Mouse (Mus musculus): ENCODE results near the gene Olfr305. TPM values are rescaled to one million over a fixed set of nuclear protein-coding genes. Genes with fewer than 3 reads are reported as not detected.

Olfr305 gene
- polyA plus RNA-seq (2014; fragmentation: Illumina TruSeq; extraction: RNeasy Lipid Tissue Mini Kit (QIAGEN cat#74804); ENCODE audit: low read depth, low replicate concordance) = not detected

GRCm38 (mm10) chr7:86366828-86367227 is at the start of gene Olfr305:
Olfr305 (minus strand) TSS chr7:86366928.

DNA sequence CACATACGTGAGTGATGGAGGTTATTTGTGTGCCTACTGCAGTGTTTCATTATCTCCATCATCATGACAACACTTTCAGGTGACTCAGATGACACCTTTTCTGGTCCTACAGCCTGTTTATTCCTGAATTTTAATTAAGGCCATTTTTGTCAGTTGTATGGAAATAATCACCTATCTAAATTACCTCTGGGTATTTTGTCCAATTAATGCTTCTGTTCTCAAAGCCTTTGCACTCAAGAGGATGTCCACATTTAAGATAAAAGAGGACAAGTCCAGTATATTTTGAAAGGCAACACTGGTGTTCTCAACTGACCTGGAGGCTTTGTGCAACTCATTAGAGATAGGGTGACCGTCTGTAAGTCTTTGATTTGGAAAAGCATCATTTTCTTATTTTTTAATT is 36.8 kb upstream of the Olfr305 start, which contains the start of gene Olfr301:
Olfr301 (plus strand) TSS at position 301 of the 400 bp plus-strand sequence.

DNA sequence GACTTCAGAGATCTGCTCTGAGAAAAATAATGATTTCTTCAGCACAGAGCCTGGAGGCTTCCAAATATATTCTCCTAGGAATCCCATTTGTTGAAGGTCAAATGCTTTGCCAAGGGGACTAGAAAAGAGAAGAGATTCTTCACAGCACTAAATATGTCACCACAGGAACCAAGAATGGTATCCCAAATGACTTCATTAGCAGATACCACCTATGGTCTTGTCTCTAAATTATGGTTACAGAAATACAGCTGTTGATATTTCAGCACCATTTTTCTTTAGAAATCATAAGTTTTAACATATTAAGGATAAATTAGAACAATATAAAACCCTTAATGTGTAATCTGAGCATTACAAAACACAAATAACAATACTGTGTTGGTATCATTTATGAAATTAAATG is 31.0 kb upstream of the Olfr305 start, which contains the start of gene Olfr303:
Olfr303 (minus strand) TSS at position 101 of the 400 bp plus-strand sequence.

GRCm38 (mm10) chr7:86386558-86386957 is 19.8 kb upstream of the Olfr305 start, which contains the start of gene Olfr304:
Olfr304 (minus strand) TSS chr7:86386658.

DNA sequence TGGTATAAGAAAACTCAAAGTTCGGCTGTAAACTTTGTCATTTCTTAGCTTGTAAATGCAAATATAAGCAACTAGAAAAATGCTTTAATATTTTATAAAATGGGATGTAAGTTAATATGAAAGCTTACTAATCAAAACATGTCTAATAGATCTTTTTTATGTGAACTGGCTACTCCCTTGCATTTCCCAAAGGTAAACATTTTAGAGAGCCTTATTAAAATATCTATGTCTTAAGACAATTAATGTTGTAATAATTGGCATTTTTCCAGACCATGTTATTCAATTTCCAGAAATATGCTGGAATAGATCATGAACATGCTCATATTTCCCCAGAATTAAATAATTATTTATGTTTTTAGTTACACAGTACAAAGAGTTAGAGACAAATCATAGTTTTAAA is 29.2 kb downstream of the Olfr305 start, which contains the start of gene Olfr307:
Olfr307 (minus strand) TSS at position 101 of the 400 bp plus-strand sequence.

DNA sequence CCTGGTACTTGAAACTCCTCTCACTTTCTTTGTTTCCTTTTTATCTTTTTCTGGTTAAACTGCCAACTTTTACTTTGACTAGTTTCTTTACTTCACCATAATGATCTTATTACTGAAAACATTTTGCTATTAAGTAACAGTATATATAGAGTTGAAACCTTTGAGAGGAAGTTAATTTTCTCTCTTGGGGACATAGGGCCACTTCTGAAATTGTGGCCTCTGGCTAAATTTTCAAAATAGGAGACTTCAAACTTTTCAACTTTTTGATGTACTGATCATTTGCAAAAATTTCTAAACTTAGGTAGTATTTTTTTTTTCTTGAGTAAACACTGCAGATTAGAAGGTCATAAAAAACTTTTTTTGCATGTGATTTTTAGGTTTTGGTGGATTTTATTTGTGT is 41.2 kb downstream of the Olfr305 start, which contains the start of gene Olfr308:
Olfr308 (minus strand) TSS at position 101 of the 400 bp plus-strand sequence.

GRCm38 (mm10) chr7:86313608-86314007 is 53.1 kb downstream of the Olfr305 start, which contains the start of gene Olfr309:
Olfr309 (minus strand) TSS chr7:86313708.

Other genes starting within 250 kb of the Olfr305 start
- not detected for gene Vmn2r75, start 195.2 kb downstream of the Olfr305 start, polyA plus RNA-seq (2014; fragmentation: Illumina TruSeq; extraction: RNeasy Lipid Tissue Mini Kit (QIAGEN cat#74804); ENCODE audit: low read depth, low replicate concordance)
- gene Vmn2r76, start 120.6 kb downstream of the Olfr305 start, polyA plus RNA-seq (2014; fragmentation: Illumina TruSeq; extraction: RNeasy Lipid Tissue Mini Kit (QIAGEN cat#74804); ENCODE audit: low read depth, low replicate concordance) = not detected
- gene Olfr310, start 89.8 kb downstream of the Olfr305 start, polyA plus RNA-seq (2014; fragmentation: Illumina TruSeq; extraction: RNeasy Lipid Tissue Mini Kit (QIAGEN cat#74804); ENCODE audit: low read depth, low replicate concordance) = not detected
- gene Olfr309, start 53.2 kb downstream of the Olfr305 start, polyA plus RNA-seq (2014; fragmentation: Illumina TruSeq; extraction: RNeasy Lipid Tissue Mini Kit (QIAGEN cat#74804); ENCODE audit: low read depth, low replicate concordance) = not detected
- gene Olfr308, start 41.3 kb downstream of the Olfr305 start, polyA plus RNA-seq (2014; fragmentation: Illumina TruSeq; extraction: RNeasy Lipid Tissue Mini Kit (QIAGEN cat#74804); ENCODE audit: low read depth, low replicate concordance) = not detected
- not detected for gene Olfr307, start 29.3 kb downstream of the Olfr305 start, polyA plus RNA-seq (2014; fragmentation: Illumina TruSeq; extraction: RNeasy Lipid Tissue Mini Kit (QIAGEN cat#74804); ENCODE audit: low read depth, low replicate concordance)
- gene Olfr304, start 19.7 kb upstream of the Olfr305 start, polyA plus RNA-seq (2014; fragmentation: Illumina TruSeq; extraction: RNeasy Lipid Tissue Mini Kit (QIAGEN cat#74804); ENCODE audit: low read depth, low replicate concordance) = not detected
- not detected for gene Olfr303, start 30.9 kb upstream of the Olfr305 start, polyA plus RNA-seq (2014; fragmentation: Illumina TruSeq; extraction: RNeasy Lipid Tissue Mini Kit (QIAGEN cat#74804); ENCODE audit: low read depth, low replicate concordance)
- gene Olfr301, start 36.9 kb upstream of the Olfr305 start, polyA plus RNA-seq (2014; fragmentation: Illumina TruSeq; extraction: RNeasy Lipid Tissue Mini Kit (QIAGEN cat#74804); ENCODE audit: low read depth, low replicate concordance) = not detected
- gene Olfr299, start 93.0 kb upstream of the Olfr305 start, polyA plus RNA-seq (2014; fragmentation: Illumina TruSeq; extraction: RNeasy Lipid Tissue Mini Kit (QIAGEN cat#74804); ENCODE audit: low read depth, low replicate concordance) = not detected
- not detected for gene Olfr298, start 125.6 kb upstream of the Olfr305 start, polyA plus RNA-seq (2014; fragmentation: Illumina TruSeq; extraction: RNeasy Lipid Tissue Mini Kit (QIAGEN cat#74804); ENCODE audit: low read depth, low replicate concordance)
- not detected for gene Olfr297, start 153.0 kb upstream of the Olfr305 start, polyA plus RNA-seq (2014; fragmentation: Illumina TruSeq; extraction: RNeasy Lipid Tissue Mini Kit (QIAGEN cat#74804); ENCODE audit: low read depth, low replicate concordance)
- not detected for gene Olfr295, start 216.9 kb upstream of the Olfr305 start, polyA plus RNA-seq (2014; fragmentation: Illumina TruSeq; extraction: RNeasy Lipid Tissue Mini Kit (QIAGEN cat#74804); ENCODE audit: low read depth, low replicate concordance)
- not detected for gene Olfr294, start 249.7 kb upstream of the Olfr305 start, polyA plus RNA-seq (2014; fragmentation: Illumina TruSeq; extraction: RNeasy Lipid Tissue Mini Kit (QIAGEN cat#74804); ENCODE audit: low read depth, low replicate concordance)

Measured in liver, adult 10 weeks (tissue).